Mouse (Mus musculus) hindbrain, embryonic 15.5 days (tissue): Measurements from ENCODE around the gene Med22. TPM values are rescaled to one million over a fixed set of nuclear protein-coding genes. Genes with fewer than 3 reads are reported as not detected.
"Not testable (repeated sequence)": the region's sequence is repeated elsewhere in the genome, so short reads cannot be mapped to it uniquely, and the experiment has no call there.

ENCODE experiments used
- ATAC-seq: fragments of 200-750 bp; cut with Nextera tagmentation; 2 replicates; pipeline ENCODE4 v1.8.0; 2017; ENCODE audit warnings: low read depth, moderate number of reproducible peaks, moderate TSS enrichment; ENCODE audit not compliant: low FRiP score
- H3K27ac ChIP-seq: fragments of 300-500 bp; sonication (generic); replicated peaks from 2 replicates; pipeline ENCODE4 v1.5.1; 2015; ENCODE audit warnings: mild to moderate bottlenecking, inconsistent platforms
- H3K27me3 ChIP-seq: fragments of 300-500 bp; sonication (generic); 2 replicates; pipeline ENCODE4 v1.6.1; 2015; ENCODE audit warnings: control low read depth, inconsistent platforms
- H3K36me3 ChIP-seq: fragments of 300-500 bp; sonication (generic); 2 replicates; pipeline ENCODE4 v1.6.1; 2015; ENCODE audit warnings: control low read depth, inconsistent platforms
- H3K4me1 ChIP-seq: fragments of 300-500 bp; sonication (generic); replicated peaks from 2 replicates; pipeline ENCODE4 v1.6.1; 2015; ENCODE audit warnings: control low read depth, inconsistent platforms
- H3K4me2 ChIP-seq: fragments of 300-500 bp; sonication (generic); 2 replicates; pipeline ENCODE4 v1.6.1; 2015; ENCODE audit warnings: moderate library complexity, mild to moderate bottlenecking, inconsistent platforms
- H3K4me3 ChIP-seq: fragments of 300-500 bp; sonication (generic); 2 replicates; pipeline ENCODE4 v1.5.1; 2015; ENCODE audit warnings: mild to moderate bottlenecking, inconsistent platforms
- H3K9ac ChIP-seq: fragments of 300-500 bp; sonication (generic); 2 replicates; pipeline ENCODE4 v1.6.1; 2015; ENCODE audit warnings: inconsistent platforms
- H3K9me3 ChIP-seq: fragments of 300-500 bp; sonication (generic); 2 replicates; pipeline ENCODE4 v1.6.1; 2016; ENCODE audit warnings: control low read depth, inconsistent platforms
- WGBS: fragments of 180-500 bp; shearing (Covaris S2); methylation state at CpG from one replicate; pipeline ENCODE4 v1.1.7; 2015; 5-methylcytosine and 5-hydroxymethylcytosine counted together
- polyA plus RNA-seq: library from polyadenylated mRNA; unstranded; fragments of >200 nt; fragmentation: Nextera tagmentation; extraction: Ambion mirVana; gene quantifications from 2 replicates; pipeline ENCODE4 v1.2.1, GENCODE M21; 2015

Gene Med22
- polyA plus RNA-seq, 1 experiment from 2014 or later = 126 TPM

DNA sequence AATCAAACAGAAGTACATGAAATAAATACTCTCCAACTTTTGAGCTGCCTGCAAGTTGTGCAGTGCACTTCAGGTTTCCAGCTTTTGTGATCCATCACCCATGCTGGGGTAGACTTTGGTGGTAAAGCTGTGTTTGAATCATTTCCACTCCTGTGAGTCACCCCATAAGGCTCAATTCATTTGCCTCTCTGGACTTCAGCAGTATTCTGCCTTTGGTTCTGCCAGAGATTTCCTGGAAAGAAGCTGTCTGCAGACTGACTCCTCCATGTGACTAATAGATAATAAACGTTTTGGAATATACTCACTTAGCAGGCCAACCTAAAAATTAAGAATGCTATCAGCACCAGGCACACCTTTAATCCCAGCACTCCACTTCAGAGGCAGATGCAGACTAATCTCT lies 9.7 kb downstream of the Med22 start:
- ATAC-seq = no peak
- no peak overlapping the region for H3K4me2 ChIP-seq
- peaks cover 47% of the 10 kb centered on the region for H3K36me3 ChIP-seq
- no peaks in the 10 kb centered on the region for H3K9me3 ChIP-seq
- no peaks in the 10 kb centered on the region for H3K27me3 ChIP-seq
- H3K4me1 ChIP-seq = peaks cover 31% of the 10 kb centered on the region
- no peak overlapping the region for H3K27ac ChIP-seq
- H3K9ac ChIP-seq = no peak overlapping the region
- 89% methylated on average over 1 of the region's 1 CpGs for WGBS
- H3K4me3 ChIP-seq = no peak overlapping the region

GRCm38 (mm10) chr2:26895898-26896297 lies 14.6 kb downstream of the Med22 start:
- Histone ChIP-seq H3K4me1 (peaks cover 8% of the 10 kb centered on the region), H3K9ac (no peak overlapping the region), H3K9me3 (no peaks in the 10 kb centered on the region), H3K27me3 (no peaks in the 10 kb centered on the region), H3K36me3 (peaks cover 81% of the 10 kb centered on the region), H3K4me2 (no peak overlapping the region), H3K27ac (no peak overlapping the region), H3K4me3 (no peak overlapping the region)
- ATAC-seq = no peak
- WGBS = 95% methylated on average over 4 of the region's 4 CpGs

DNA sequence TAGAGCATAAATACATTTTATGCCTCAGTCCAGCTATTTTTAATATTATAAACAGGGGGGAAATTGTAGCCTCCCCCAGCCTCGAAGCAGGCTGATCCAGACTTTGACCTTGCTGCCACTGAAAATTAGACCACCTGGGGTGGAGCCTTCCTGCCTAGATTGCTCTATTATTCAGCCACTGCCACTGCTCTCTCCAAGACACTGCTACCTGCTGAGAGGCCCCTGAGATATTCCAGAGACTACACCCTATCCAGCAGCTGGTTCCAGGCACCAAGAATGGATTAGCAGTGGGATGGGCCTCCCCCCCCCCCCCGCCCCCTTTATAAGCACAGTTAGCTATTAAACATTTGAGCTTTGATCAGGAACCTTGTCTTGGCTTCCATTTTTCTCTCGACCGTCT lies 24.3 kb downstream of the Med22 start:
- H3K4me1 ChIP-seq, H3K9ac ChIP-seq, H3K4me2 ChIP-seq, H3K9me3 ChIP-seq, ATAC-seq, H3K27me3 ChIP-seq, H3K27ac ChIP-seq, H3K4me3 ChIP-seq: not testable (repeated sequence)
- peaks cover 23% of the 10 kb centered on the region for H3K36me3 ChIP-seq
- WGBS = 65% methylated on average over 4 of the region's 4 CpGs

DNA sequence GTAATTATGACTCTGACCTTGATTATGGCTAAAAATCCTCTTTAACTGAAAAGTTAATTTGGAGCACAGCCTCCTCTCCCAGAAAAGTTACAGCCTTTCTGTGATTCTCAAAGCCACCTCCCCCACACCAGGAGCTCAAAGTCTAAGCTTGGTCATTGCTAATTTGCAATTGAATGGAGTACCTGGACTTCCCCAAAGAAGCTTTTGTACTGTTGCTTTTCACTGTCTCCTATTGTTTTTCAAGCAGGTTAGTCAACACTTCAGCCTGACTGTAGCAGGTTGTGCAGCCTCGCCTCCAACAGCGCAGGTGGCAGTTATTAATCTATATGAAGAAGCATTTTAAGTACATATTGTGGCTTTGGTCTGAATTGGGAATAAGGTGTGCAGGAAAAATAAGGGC lies 24.9 kb downstream of the Med22 start:
- H3K9me3 ChIP-seq, H3K4me2 ChIP-seq, H3K27ac ChIP-seq, H3K4me1 ChIP-seq, H3K9ac ChIP-seq, H3K4me3 ChIP-seq, ATAC-seq, H3K27me3 ChIP-seq: not testable (repeated sequence)
- whole genome bisulfite sequencing = 87% methylated on average over 2 of the region's 2 CpGs
- peaks cover 16% of the 10 kb centered on the region for H3K36me3 ChIP-seq

DNA sequence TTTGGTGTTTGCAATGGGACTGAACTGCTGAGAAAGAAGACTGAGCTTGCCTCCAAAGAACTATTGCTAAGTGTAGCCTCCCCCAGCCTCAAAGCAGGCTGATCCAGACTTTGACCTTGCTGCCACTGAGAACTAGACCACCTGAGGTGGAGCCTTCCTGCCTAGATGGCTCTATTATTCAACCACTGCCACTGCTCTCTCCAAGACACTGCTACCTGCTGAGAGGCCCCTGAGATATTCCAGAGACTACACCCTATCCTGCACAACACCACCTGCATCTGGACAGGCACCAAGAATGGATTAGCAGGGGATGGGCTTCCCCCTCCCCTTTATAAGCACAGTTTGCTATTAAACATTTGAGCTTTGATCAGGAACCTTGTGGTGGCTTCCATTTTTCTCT lies 31.9 kb downstream of the Med22 start:
- Histone ChIP-seq H3K4me2 (no peak overlapping the region), H3K9ac (no peak overlapping the region), H3K36me3 (no peaks in the 10 kb centered on the region), H3K4me1 (no peaks in the 10 kb centered on the region), H3K9me3 (no peaks in the 10 kb centered on the region), H3K27ac (no peak overlapping the region), H3K27me3 (no peaks in the 10 kb centered on the region), H3K4me3 (no peak overlapping the region)
- no peak for ATAC-seq

DNA sequence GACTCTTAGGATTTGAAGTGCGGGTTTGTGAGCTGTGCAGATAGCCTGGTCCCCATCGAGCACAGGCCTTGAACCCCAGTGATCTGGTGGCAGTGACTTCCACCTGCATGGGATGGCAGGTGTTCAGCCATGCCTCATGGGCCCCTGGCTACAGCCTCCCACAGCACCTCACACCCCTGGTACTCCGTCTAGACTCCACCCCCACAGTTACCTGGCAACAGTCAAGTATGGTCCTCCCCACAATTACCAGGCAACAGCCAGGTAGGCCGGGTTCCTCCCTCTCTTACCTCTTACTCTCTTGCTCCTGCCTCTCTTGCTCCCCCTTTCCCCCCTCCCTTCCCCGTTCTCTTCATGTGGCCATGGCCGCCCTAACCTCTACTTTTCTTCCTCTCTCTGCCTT lies 39.8 kb downstream of the Med22 start:
- no peaks in the 10 kb centered on the region for H3K9me3 ChIP-seq
- no peaks in the 10 kb centered on the region for H3K36me3 ChIP-seq
- H3K4me1 ChIP-seq = no peaks in the 10 kb centered on the region
- WGBS = 63% methylated on average over 6 of the region's 6 CpGs
- no peak for ATAC-seq
- H3K9ac ChIP-seq = no peak overlapping the region
- no peak overlapping the region for H3K27ac ChIP-seq
- H3K4me3 ChIP-seq = no peak overlapping the region
- no peak overlapping the region for H3K4me2 ChIP-seq
- H3K27me3 ChIP-seq = no peaks in the 10 kb centered on the region

DNA sequence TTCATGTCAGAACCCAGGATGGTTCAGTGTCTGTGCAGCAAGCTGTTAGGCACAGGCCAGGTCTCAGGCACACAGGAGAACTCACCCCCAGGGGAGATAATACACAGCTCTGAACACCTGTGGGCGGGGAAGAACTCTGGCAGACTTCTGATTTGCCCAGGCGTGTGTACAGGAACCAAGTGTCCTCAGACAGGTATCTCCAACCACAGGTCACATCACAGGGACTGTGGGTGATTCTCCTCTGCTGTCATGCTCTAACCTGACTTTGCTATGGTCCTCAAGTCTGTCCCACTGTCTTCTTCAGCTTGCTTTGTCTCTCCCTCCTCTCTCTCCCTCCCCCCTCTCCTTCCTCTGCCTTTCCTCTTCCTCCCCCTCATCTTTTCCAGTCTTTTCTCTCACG lies 45.6 kb downstream of the Med22 start, which contains the start of gene Abo:
Abo (minus strand) TSS at position 101 of the 400 bp plus-strand sequence.
- H3K4me2 ChIP-seq = no peak within 1 kb of the TSS
- H3K9ac ChIP-seq = no peak within 1 kb of the TSS
- no peaks in the 10 kb centered on the region for H3K4me1 ChIP-seq
- H3K27me3 ChIP-seq = no peaks in the 10 kb centered on the region
- no peaks in the 10 kb centered on the region for H3K9me3 ChIP-seq
- H3K36me3 ChIP-seq = no peaks in the 10 kb centered on the region
- ATAC-seq = no peak
- 72% methylated on average over 3 of the region's 3 CpGs for WGBS
- no peak within 1 kb of the TSS for H3K4me3 ChIP-seq
- no peak within 1 kb of the TSS for H3K27ac ChIP-seq

- WGBS = 86% methylated on average over 3 of the region's 3 CpGs
- Histone ChIP-seq H3K9me3 (no peaks in the 10 kb centered on the region), H3K27me3 (no peaks in the 10 kb centered on the region), H3K9ac (no peak overlapping the region), H3K27ac (no peak overlapping the region), H3K36me3 (no peaks in the 10 kb centered on the region), H3K4me1 (no peaks in the 10 kb centered on the region), H3K4me2 (no peak overlapping the region), H3K4me3 (no peak overlapping the region)
- no peak for ATAC-seq
Measured at GRCm38 (mm10) chr2:26862856-26863255, 47.6 kb downstream of the Med22 start.

Other genes starting within 250 kb of the Med22 start
- gene Lcn4, start 239.4 kb downstream of the Med22 start, polyA plus RNA-seq = not detected in 2 replicates
- 0.08 TPM in 1 of 2 replicates, not detected in the other for gene Abo, start 45.7 kb downstream of the Med22 start, polyA plus RNA-seq
- 28.9 and 31.2 TPM in 2 replicates for gene Surf6, start 7.8 kb downstream of the Med22 start, polyA plus RNA-seq
- gene Rpl7a, start 87 bp upstream of the Med22 start, polyA plus RNA-seq = 390 and 399 TPM in 2 replicates
- 56.9 and 57.2 TPM in 2 replicates for gene Surf2, start 5.7 kb upstream of the Med22 start, polyA plus RNA-seq
- 84.8 and 87.1 TPM in 2 replicates for gene Surf1, start 5.9 kb upstream of the Med22 start, polyA plus RNA-seq
- 111 and 114 TPM in 2 replicates for gene Surf4, start 23.3 kb upstream of the Med22 start, polyA plus RNA-seq
- gene Stkld1, start 23.4 kb upstream of the Med22 start, polyA plus RNA-seq = 0.12 TPM in 1 of 2 replicates, not detected in the other
- gene Rexo4, start 53.7 kb upstream of the Med22 start, polyA plus RNA-seq = 37.9 and 39.3 TPM in 2 replicates
- gene Adamts13, start 62.7 kb upstream of the Med22 start, polyA plus RNA-seq = not detected in 2 replicates
- gene Cacfd1, start 99.2 kb upstream of the Med22 start, polyA plus RNA-seq = 103 and 105 TPM in 2 replicates
- 13.8 and 14.1 TPM in 2 replicates for gene Slc2a6, start 117.3 kb upstream of the Med22 start, polyA plus RNA-seq
- gene Mymk, start 161.5 kb upstream of the Med22 start, polyA plus RNA-seq = 0.22 and 0.35 TPM in 2 replicates
- gene Adamtsl2, start 168.7 kb upstream of the Med22 start, polyA plus RNA-seq = 8.0 and 10.4 TPM in 2 replicates
- 7.7 and 9.6 TPM in 2 replicates for gene Fam163b, start 231.8 kb upstream of the Med22 start, polyA plus RNA-seq